In genomic region chr7:113228498-113228897, GRCm38 (mm10) we compare ENCODE assay signal across 23 mouse cellular contexts. TPM values are rescaled to one million over a fixed set of nuclear protein-coding genes. Genes with fewer than 3 reads are reported as not detected.
DNase-seq lines count a peak whose midpoint lies in the region; ATAC-seq and TF ChIP-seq lines count a peak whose summit lies in the region.
"Had no signal": no experiment of that assay in that cellular context is flagged by ENCODE, and none has a peak within 500 bp of the region (broad histone marks: within the 10 kb centered on the region; RNA-seq: fewer than 3 reads in every experiment).

No protein-coding gene starts in this region.

- no peak for TF ChIP-seq CTCF in liver, postnatal 0 days (IDR thresholded peaks at IDR 0.05; ENCODE audit: low read depth)

- no peaks in the 10 kb centered on the region for H3K27me3 ChIP-seq in heart, embryonic 16.5 days (ENCODE audit: control insufficient read depth, insufficient read depth, low read length)
- H3K27me3 ChIP-seq in liver, postnatal 0 days (ENCODE audit: insufficient read depth, low read length): no peaks in the 10 kb centered on the region
- H3K27me3 ChIP-seq in liver, embryonic 11.5 days (replicated peaks; ENCODE audit: control insufficient read depth, insufficient read depth, low read length): no peaks in the 10 kb centered on the region
- H3K27me3 ChIP-seq in midbrain, embryonic 11.5 days (ENCODE audit: control insufficient read depth, insufficient read depth, low read length): no peaks in the 10 kb centered on the region
- no peaks in the 10 kb centered on the region for H3K27me3 ChIP-seq in midbrain, embryonic 13.5 days
- H3K27me3 ChIP-seq: embryonic facial prominence, embryonic 12.5 days; embryonic facial prominence, embryonic 15.5 days; heart, embryonic 12.5 days; heart, embryonic 15.5 days; hindbrain, embryonic 12.5 days; hindbrain, embryonic 15.5 days; Patski had no signal

- no peak for DNase-seq in heart, postnatal 10 days
- no peak for DNase-seq in liver, postnatal 0 days
- DNase-seq in liver, embryonic 11.5 days (ENCODE audit: low spot score): no peak
- peak; percentile 60 for DNase-seq in midbrain, embryonic 11.5 days (ENCODE audit: low spot score, missing footprints)
- DNase-seq: adrenal gland, postnatal 14 days; cerebellum, adult 11 months; cerebellum, adult 2 months; cerebellum, adult 9-11 months; cerebellum, postnatal 25 days; forebrain, postnatal 0 days; gastrocnemius, postnatal 25 days; heart, adult 18-20 months had no signal

- H3K4me3 ChIP-seq in heart, embryonic 16.5 days (ENCODE audit: low read length): no peak overlapping the region
- H3K4me3 ChIP-seq in liver, postnatal 0 days (ENCODE audit: low read depth, low read length): no peak overlapping the region
- no peak overlapping the region for H3K4me3 ChIP-seq in liver, embryonic 11.5 days (ENCODE audit: low read depth, low read length)
- H3K4me3 ChIP-seq in midbrain, embryonic 11.5 days (ENCODE audit: low read depth, low read length): no peak overlapping the region
- H3K4me3 ChIP-seq in midbrain, embryonic 13.5 days (replicated peaks): no peak overlapping the region
- H3K4me3 ChIP-seq: embryonic facial prominence, embryonic 12.5 days; embryonic facial prominence, embryonic 15.5 days; heart, embryonic 12.5 days; heart, embryonic 15.5 days; hindbrain, embryonic 12.5 days; hindbrain, embryonic 15.5 days had no signal

- WGBS in heart, embryonic 16.5 days: 52% methylated on average over 6 of the region's 6 CpGs
- WGBS in liver, postnatal 0 days (ENCODE audit: insufficient replicate concordance): 60% methylated on average over 6 of the region's 6 CpGs
- 66% methylated on average over 6 of the region's 6 CpGs for WGBS in liver, embryonic 11.5 days
- 80% methylated on average over 6 of the region's 6 CpGs for WGBS in midbrain, embryonic 11.5 days
- 76% methylated on average over 6 of the region's 6 CpGs for WGBS in midbrain, embryonic 13.5 days

- no peak overlapping the region for H3K27ac ChIP-seq in heart, embryonic 16.5 days (ENCODE audit: low read length)
- H3K27ac ChIP-seq in liver, postnatal 0 days (ENCODE audit: low read depth): no peak overlapping the region
- no peak overlapping the region for H3K27ac ChIP-seq in liver, embryonic 11.5 days (ENCODE audit: low read depth, low read length)
- H3K27ac ChIP-seq in midbrain, embryonic 11.5 days (ENCODE audit: low read depth, low read length): no peak overlapping the region
- no peak overlapping the region for H3K27ac ChIP-seq in midbrain, embryonic 13.5 days
- H3K27ac ChIP-seq: embryonic facial prominence, embryonic 12.5 days; embryonic facial prominence, embryonic 15.5 days; heart, embryonic 15.5 days; hindbrain, embryonic 12.5 days; hindbrain, embryonic 15.5 days had no signal

- H3K4me1 ChIP-seq in heart, embryonic 16.5 days (ENCODE audit: control insufficient read depth, insufficient read depth, low read length): 0 out of 2 replicates have a peak, but pooled peaks cover 5% of the 10 kb centered on the region
- H3K4me1 ChIP-seq in liver, postnatal 0 days (ENCODE audit: insufficient read depth): peaks cover 7% of the 10 kb centered on the region
- H3K4me1 ChIP-seq in liver, embryonic 11.5 days (replicated peaks; ENCODE audit: control insufficient read depth, insufficient read depth, low read length): no peaks in the 10 kb centered on the region
- H3K4me1 ChIP-seq in midbrain, embryonic 11.5 days (ENCODE audit: control insufficient read depth, insufficient read depth, low read length): no peaks in the 10 kb centered on the region
- H3K4me1 ChIP-seq in midbrain, embryonic 13.5 days (replicated peaks): 0 out of 2 replicates have a peak, but pooled peaks cover 4% of the 10 kb centered on the region
- H3K4me1 ChIP-seq: embryonic facial prominence, embryonic 15.5 days; hindbrain, embryonic 12.5 days had no signal

- 0 out of 2 replicates have a peak, but pooled peaks have one; percentile 45 for ATAC-seq in heart, embryonic 16.5 days (replicated peaks; ENCODE audit: extremely low read depth, insufficient read depth, low FRiP score)
- ATAC-seq in liver, postnatal 0 days: peak; percentile 56; the same call in 1 of the 2 replicates
- no peak for ATAC-seq in liver, embryonic 11.5 days (replicated peaks; ENCODE audit: low FRiP score)
- no peak for ATAC-seq in midbrain, embryonic 11.5 days (ENCODE audit: low FRiP score)
- ATAC-seq in midbrain, embryonic 13.5 days: no peak
- ATAC-seq in megakaryocyte progenitor cell, adult 5-6 weeks (replicated peaks; ENCODE audit: poor library complexity): no peak
- ATAC-seq: forebrain, embryonic 14.5 days; forebrain, postnatal 0 days; Patski had no signal

- no peaks in the 10 kb centered on the region for H3K9me3 ChIP-seq in heart, embryonic 16.5 days (replicated peaks; ENCODE audit: control insufficient read depth, low read length)
- no peaks in the 10 kb centered on the region for H3K9me3 ChIP-seq in liver, postnatal 0 days (ENCODE audit: low read length)
- no peaks in the 10 kb centered on the region for H3K9me3 ChIP-seq in liver, embryonic 11.5 days (ENCODE audit: control insufficient read depth, low read length)
- H3K9me3 ChIP-seq in midbrain, embryonic 11.5 days (ENCODE audit: control insufficient read depth, low read length): no peaks in the 10 kb centered on the region
- no peaks in the 10 kb centered on the region for H3K9me3 ChIP-seq in midbrain, embryonic 13.5 days
- H3K9me3 ChIP-seq: embryonic facial prominence, embryonic 12.5 days; embryonic facial prominence, embryonic 15.5 days; heart, embryonic 12.5 days; heart, embryonic 15.5 days; hindbrain, embryonic 12.5 days; hindbrain, embryonic 15.5 days had no signal

- intact Hi-C loops in heart, postnatal 10 days (cut with DNase I): no loop called here

- H3K9ac ChIP-seq in heart, embryonic 16.5 days (ENCODE audit: low read length): no peak overlapping the region
- no peak overlapping the region for H3K9ac ChIP-seq in liver, postnatal 0 days (replicated peaks)
- H3K9ac ChIP-seq in liver, embryonic 11.5 days (ENCODE audit: low read depth, low read length): no peak overlapping the region
- no peak overlapping the region for H3K9ac ChIP-seq in midbrain, embryonic 11.5 days (ENCODE audit: low read length)
- no peak overlapping the region for H3K9ac ChIP-seq in midbrain, embryonic 13.5 days (replicated peaks)
- H3K9ac ChIP-seq: embryonic facial prominence, embryonic 12.5 days; embryonic facial prominence, embryonic 15.5 days; forebrain, postnatal 0 days; heart, embryonic 12.5 days; heart, embryonic 15.5 days; hindbrain, embryonic 12.5 days; hindbrain, embryonic 15.5 days had no signal

- no peak overlapping the region for H3K4me2 ChIP-seq in heart, embryonic 16.5 days (ENCODE audit: low read depth, low read length)
- H3K4me2 ChIP-seq in liver, postnatal 0 days (ENCODE audit: low read depth, low read length): no peak overlapping the region
- no peak overlapping the region for H3K4me2 ChIP-seq in liver, embryonic 11.5 days
- no peak overlapping the region for H3K4me2 ChIP-seq in midbrain, embryonic 11.5 days
- H3K4me2 ChIP-seq in midbrain, embryonic 13.5 days (replicated peaks): no peak overlapping the region
- H3K4me2 ChIP-seq: embryonic facial prominence, embryonic 12.5 days; embryonic facial prominence, embryonic 15.5 days; heart, embryonic 12.5 days; heart, embryonic 15.5 days; hindbrain, embryonic 12.5 days; hindbrain, embryonic 15.5 days had no signal

- no peaks in the 10 kb centered on the region for H3K36me3 ChIP-seq in heart, embryonic 16.5 days (ENCODE audit: control insufficient read depth, insufficient read depth)
- H3K36me3 ChIP-seq in liver, postnatal 0 days (replicated peaks; ENCODE audit: insufficient read depth, low read length): no peaks in the 10 kb centered on the region
- H3K36me3 ChIP-seq in liver, embryonic 11.5 days (ENCODE audit: control insufficient read depth, insufficient read depth, low read length): no peaks in the 10 kb centered on the region
- no peaks in the 10 kb centered on the region for H3K36me3 ChIP-seq in midbrain, embryonic 11.5 days (ENCODE audit: control insufficient read depth, insufficient read depth, low read length)
- no peaks in the 10 kb centered on the region for H3K36me3 ChIP-seq in midbrain, embryonic 13.5 days
- H3K36me3 ChIP-seq: embryonic facial prominence, embryonic 12.5 days; embryonic facial prominence, embryonic 15.5 days; heart, embryonic 12.5 days; heart, embryonic 15.5 days; hindbrain, embryonic 12.5 days; hindbrain, embryonic 15.5 days had no signal

- TF ChIP-seq EP300 in liver, postnatal 0 days (IDR thresholded peaks at IDR 0.05; ENCODE audit: low read depth): no peak

RNA-seq across cellular contexts. Expression of gene Arntl, which starts 21.2 kb away (rescaled TPM):
- 11.0 and 12.4 TPM in 2 replicates for polyA plus RNA-seq in heart, embryonic 16.5 days (2015; fragmentation: Nextera tagmentation; extraction: Ambion mirVana)
- total RNA-seq in heart, postnatal 10 days (2021): 10 to 100 TPM; 11.1 to 12.2 TPM
- 7.0 and 8.9 TPM in 2 replicates for polyA plus RNA-seq in liver, postnatal 0 days (2015; fragmentation: Nextera tagmentation; extraction: Ambion mirVana)
- polyA plus RNA-seq in liver, embryonic 11.5 days (2014; fragmentation: Nextera tagmentation; extraction: Ambion mirVana): 8.4 and 9.5 TPM in 2 replicates
- polyA plus RNA-seq in midbrain, embryonic 11.5 days (2014; fragmentation: Nextera tagmentation; extraction: Ambion mirVana): 5.1 and 6.4 TPM in 2 replicates
- polyA plus RNA-seq in midbrain, embryonic 13.5 days (2015; fragmentation: Nextera tagmentation; extraction: Ambion mirVana): 9.4 and 12.0 TPM in 2 replicates
- 7.0 and 10.0 TPM in 2 replicates for total RNA-seq in megakaryocyte progenitor cell, adult 5-6 weeks (2015)
- total RNA-seq in megakaryocyte progenitor cell, adult 5-6 weeks (2017): 10.9 and 11.4 TPM in 2 replicates

Comparison
In these comparisons a context has a peak if more than half of its experiments do, and no peak if none do; other contexts are left out.
1. ATAC-seq: peak in heart, embryonic 16.5 days (single experiment) and liver, postnatal 0 days (single experiment); none in liver, embryonic 11.5 days (single experiment), midbrain, embryonic 11.5 days (single experiment), midbrain, embryonic 13.5 days (single experiment) and megakaryocyte progenitor cell, adult 5-6 weeks (single experiment).